Mouse (Mus musculus) cortical plate, adult 2 months (tissue): ENCODE data around the gene Abcc3.

Experiments
- CTCF ChIP-seq: fragments of 200-500 bp; IDR thresholded peaks from 2 replicates; pipeline ENCODE4 v1.5.1; 2011; ENCODE audit warnings: mild to moderate bottlenecking, control low read depth, low read length; ENCODE audit not compliant: insufficient read depth; ENCODE audit errors: extremely low read depth
- POLR2A ChIP-seq: fragments of 200-500 bp; IDR thresholded peaks from 2 replicates; pipeline ENCODE4 v1.6.1; 2011; ENCODE audit warnings: mild to moderate bottlenecking, low read length, control low read depth; ENCODE audit not compliant: insufficient read depth; ENCODE audit errors: extremely low read depth

DNA sequence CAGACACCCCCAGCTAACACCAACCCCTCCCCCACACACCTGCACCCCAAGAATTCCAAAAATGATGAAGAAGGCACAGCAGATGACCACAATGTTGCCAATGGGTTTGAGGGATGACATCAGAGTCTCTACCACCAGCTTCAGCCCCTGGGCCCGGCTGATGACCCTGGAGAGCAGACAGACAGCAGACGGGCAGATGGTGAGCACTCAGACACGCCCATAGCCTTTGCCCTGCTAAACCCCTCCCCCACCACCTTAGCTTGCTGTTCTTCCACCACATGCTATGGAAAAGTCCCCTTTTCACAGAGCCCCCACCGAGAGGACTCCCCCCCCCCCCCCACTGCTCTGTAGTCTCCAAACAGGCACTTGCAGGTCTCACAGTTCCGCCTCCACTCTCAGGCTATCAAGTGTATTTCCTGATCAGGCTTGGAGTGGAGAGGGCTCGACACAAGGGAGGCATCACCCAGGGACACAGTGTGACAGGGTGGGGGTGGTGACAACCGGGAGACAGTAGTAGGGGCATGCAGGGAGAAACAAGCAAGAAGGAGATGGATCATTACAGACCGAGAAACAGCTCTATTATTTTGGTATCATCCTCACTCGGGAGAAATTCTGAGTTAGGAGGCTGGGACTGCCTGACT lies 36.3 kb upstream of the Abcc3 start:
- TF ChIP-seq POLR2A (no peak), CTCF (no peak)
